Mouse (Mus musculus) small intestine, adult 2 months (tissue): ENCODE measurements around the gene Cdh4. TPM values are rescaled to one million over a fixed set of nuclear protein-coding genes. Genes with fewer than 3 reads are reported as not detected.

ENCODE experiments used
- H3K27ac ChIP-seq: fragments of 200-500 bp; 2 replicates; pipeline ENCODE4 v1.5.1; 2012; ENCODE audit warnings: low read depth, low read length, control low read depth, inconsistent platforms; ENCODE audit not compliant: insufficient read depth
- H3K27me3 ChIP-seq: fragments of 200-500 bp; 2 replicates; pipeline ENCODE4 v1.6.1; 2012; ENCODE audit warnings: mild to moderate bottlenecking, moderate library complexity, low read length, inconsistent platforms; ENCODE audit not compliant: control insufficient read depth, insufficient read depth
- H3K36me3 ChIP-seq: fragments of 200-500 bp; 2 replicates; pipeline ENCODE4 v1.6.1; 2012; ENCODE audit warnings: mild to moderate bottlenecking, low read length, control low read depth, inconsistent platforms; ENCODE audit not compliant: control insufficient read depth, insufficient read depth
- H3K4me1 ChIP-seq: fragments of 200-500 bp; 2 replicates; pipeline ENCODE4 v1.6.1; 2012; ENCODE audit warnings: low read length, inconsistent platforms, mixed read lengths; ENCODE audit not compliant: control insufficient read depth, insufficient read depth, insufficient read length
- H3K4me3 ChIP-seq: fragments of 200-500 bp; 2 replicates; pipeline ENCODE4 v1.5.1; 2012; ENCODE audit warnings: low read depth, mild to moderate bottlenecking, control low read depth, inconsistent platforms, low read length, moderate library complexity
- CTCF ChIP-seq: fragments of 200-500 bp; IDR thresholded peaks from 2 replicates; pipeline ENCODE4 v1.5.1; 2012; ENCODE audit warnings: low read depth, mild to moderate bottlenecking, control low read depth, inconsistent platforms, low read length, moderate library complexity, mixed read lengths; ENCODE audit not compliant: insufficient replicate concordance, insufficient read length; ENCODE audit errors: extremely low read depth
- POLR2A ChIP-seq: fragments of 200-500 bp; IDR thresholded peaks from 2 replicates; pipeline ENCODE4 v1.6.1; 2012; ENCODE audit warnings: low read depth, mild to moderate bottlenecking, control low read depth, inconsistent platforms, low read length, moderate library complexity
- WGBS: fragments of 180-500 bp; shearing (Covaris S2); methylation state at CpG from one replicate; pipeline ENCODE4 v1.1.7; 2018; 5-methylcytosine and 5-hydroxymethylcytosine counted together
- polyA plus RNA-seq: library from polyadenylated mRNA; depleted of rRNA; stranded (reverse); fragments of >200 nt; gene quantifications from 2 replicates; pipeline ENCODE4 v1.2.3, GENCODE M21; 2012

The Cdh4 gene
- polyA plus RNA-seq, 1 experiment, result 0.19 TPM

- no peaks in the 10 kb centered on the region for H3K27me3 ChIP-seq
- no peak for TF ChIP-seq POLR2A
- no peak for TF ChIP-seq CTCF
- H3K27ac ChIP-seq, result no peak overlapping the region
- WGBS, result 57% methylated on average over 3 of the region's 3 CpGs
- H3K4me1 ChIP-seq, result no peaks in the 10 kb centered on the region
- no peak overlapping the region for H3K4me3 ChIP-seq
- no peaks in the 10 kb centered on the region for H3K36me3 ChIP-seq
Observed at GRCm38 (mm10) chr2:179790684-179791083, 348.5 kb downstream of the Cdh4 start.

- no peaks in the 10 kb centered on the region for H3K36me3 ChIP-seq
- no peaks in the 10 kb centered on the region for H3K4me1 ChIP-seq
- H3K4me3 ChIP-seq, result no peak overlapping the region
- H3K27ac ChIP-seq, result no peak overlapping the region
- no peaks in the 10 kb centered on the region for H3K27me3 ChIP-seq
- TF ChIP-seq CTCF (no peak), POLR2A (no peak)
- 53% methylated on average over 13 of the region's 13 CpGs for WGBS
Observed at GRCm38 (mm10) chr2:179792426-179793133, 350.3 kb downstream of the Cdh4 start.

GRCm38 (mm10) chr2:179794354-179794753 lies 352.1 kb downstream of the Cdh4 start:
- Histone ChIP-seq H3K27me3 (no peaks in the 10 kb centered on the region), H3K4me1 (no peaks in the 10 kb centered on the region), H3K36me3 (no peaks in the 10 kb centered on the region), H3K4me3 (no peak overlapping the region), H3K27ac (no peak overlapping the region)
- 52% methylated on average over 1 of the region's 1 CpGs for WGBS
- no peak for TF ChIP-seq POLR2A
- no peak for TF ChIP-seq CTCF

- Histone ChIP-seq H3K4me1 (no peaks in the 10 kb centered on the region), H3K36me3 (no peaks in the 10 kb centered on the region), H3K27me3 (no peaks in the 10 kb centered on the region), H3K27ac (no peak overlapping the region), H3K4me3 (no peak overlapping the region)
- no peak for TF ChIP-seq CTCF
- no peak for TF ChIP-seq POLR2A
- WGBS, result 79% methylated on average over 12 of the region's 12 CpGs
Observed at GRCm38 (mm10) chr2:179795452-179795851, 353.2 kb downstream of the Cdh4 start.

- no peak for TF ChIP-seq POLR2A
- TF ChIP-seq CTCF, result no peak
- H3K4me3 ChIP-seq, result no peak overlapping the region
- no peaks in the 10 kb centered on the region for H3K4me1 ChIP-seq
- H3K27ac ChIP-seq, result no peak overlapping the region
- H3K36me3 ChIP-seq, result no peaks in the 10 kb centered on the region
- no peaks in the 10 kb centered on the region for H3K27me3 ChIP-seq
- 80% methylated on average over 19 of the region's 19 CpGs for WGBS
Observed at GRCm38 (mm10) chr2:179799906-179800532, 357.8 kb downstream of the Cdh4 start.

- Histone ChIP-seq H3K4me3 (no peak overlapping the region), H3K27ac (no peak overlapping the region), H3K27me3 (no peaks in the 10 kb centered on the region), H3K4me1 (no peaks in the 10 kb centered on the region), H3K36me3 (no peaks in the 10 kb centered on the region)
- TF ChIP-seq POLR2A (no peak), CTCF (no peak)
- 91% methylated on average over 7 of the region's 7 CpGs for WGBS
Observed at GRCm38 (mm10) chr2:179801042-179801441, 358.8 kb downstream of the Cdh4 start.

GRCm38 (mm10) chr2:179802411-179802810 lies 360.2 kb downstream of the Cdh4 start:
- Histone ChIP-seq H3K27ac (no peak overlapping the region), H3K4me3 (no peak overlapping the region), H3K36me3 (no peaks in the 10 kb centered on the region), H3K4me1 (no peaks in the 10 kb centered on the region), H3K27me3 (no peaks in the 10 kb centered on the region)
- TF ChIP-seq CTCF (no peak), POLR2A (no peak)
- WGBS, result 65% methylated on average over 1 of the region's 1 CpGs
